Mouse (Mus musculus): Measurements from ENCODE around the gene Gm20388.

Gene Gm20388

DNA sequence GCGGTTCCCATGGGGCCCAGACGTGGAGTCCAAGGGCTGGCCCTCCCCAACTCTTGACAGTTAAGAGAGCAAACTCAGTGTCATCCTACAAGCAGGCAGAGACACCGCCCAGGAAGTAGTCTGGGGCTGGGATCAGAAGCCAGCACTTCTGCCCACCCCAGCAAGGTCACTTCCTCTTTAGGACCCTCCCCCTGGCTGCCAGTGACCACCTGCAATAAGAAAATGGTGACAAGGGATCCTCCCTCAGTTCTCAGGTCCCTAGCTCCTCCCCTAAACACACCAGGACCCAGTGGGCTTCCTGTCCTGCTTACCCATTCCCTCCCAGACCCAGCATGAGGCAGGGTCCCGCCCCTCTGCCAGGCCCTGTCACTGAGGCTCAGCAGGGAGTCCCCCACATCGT is 2637.2 kb downstream of the Gm20388 start:
- peak; percentile 71 for DNase-seq (ENCODE audit: low read depth, low spot score)

GRCm38 (mm10) chr8:122548331-122548730 is 2637.7 kb downstream of the Gm20388 start:
- no peak for DNase-seq (ENCODE audit: low read depth, low spot score)

DNA sequence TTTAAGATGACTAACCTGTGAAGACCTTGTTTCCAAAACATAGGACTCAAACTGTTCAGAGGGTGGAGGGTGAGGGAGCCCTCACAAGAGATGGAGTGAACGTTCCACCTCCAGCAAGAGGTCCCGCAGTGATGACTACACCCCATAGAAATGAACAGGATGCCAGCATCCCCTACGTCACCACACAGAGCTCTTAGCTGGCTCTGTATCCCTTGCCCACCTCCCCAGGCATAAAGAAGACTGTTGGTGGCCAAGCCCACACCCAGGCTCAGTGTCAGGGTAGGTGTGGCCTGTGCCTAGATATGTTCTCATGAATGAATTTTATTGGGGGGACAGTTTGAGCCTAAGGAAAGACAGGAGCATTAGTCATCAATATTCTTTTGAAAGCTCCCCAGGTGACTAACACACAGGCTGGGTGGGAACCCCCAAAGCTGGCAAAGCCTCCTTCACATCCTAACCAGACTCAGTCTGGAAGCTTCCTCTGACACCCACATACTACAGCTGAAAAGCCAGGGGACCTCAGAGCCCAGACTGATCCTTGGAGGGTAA is 2638.3 kb downstream of the Gm20388 start:
- DNase-seq (ENCODE audit: low read depth, low spot score) = no peak

- peak; percentile 36 for DNase-seq (ENCODE audit: low read depth, low spot score)
These were observed 2639.8 kb downstream of the Gm20388 start for GRCm38 (mm10) chr8:122550234-122550994.

DNA sequence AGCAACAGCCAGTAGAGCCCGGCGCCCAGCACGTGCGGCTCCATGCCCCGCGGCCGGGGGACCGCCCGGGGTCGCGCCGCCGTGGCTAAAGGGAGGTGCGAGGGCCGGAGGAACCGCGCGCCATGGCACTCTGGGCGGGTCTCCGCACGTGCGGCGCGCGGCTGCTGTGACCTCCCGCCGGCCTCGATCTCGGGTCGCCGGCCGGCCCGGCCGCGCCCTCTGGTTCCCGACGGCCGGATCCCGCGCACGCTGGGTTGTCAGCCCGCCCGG is 2640.3 kb downstream of the Gm20388 start:
- DNase-seq (ENCODE audit: low read depth, low spot score) = no peak

GRCm38 (mm10) chr8:122551265-122552051 is 2640.8 kb downstream of the Gm20388 start, which contains the start of gene Piezo1:
Piezo1 (minus strand) TSS chr8:122551329.
- peak; percentile 95 for DNase-seq (ENCODE audit: low read depth, low spot score)

GRCm38 (mm10) chr8:122554786-122555185 is 2644.1 kb downstream of the Gm20388 start:
- DNase-seq (ENCODE audit: low read depth, low spot score) = no peak

- peak; percentile 82 for DNase-seq (ENCODE audit: low read depth, low spot score)
These were observed 2645.7 kb downstream of the Gm20388 start for GRCm38 (mm10) chr8:122556030-122557009.

DNA sequence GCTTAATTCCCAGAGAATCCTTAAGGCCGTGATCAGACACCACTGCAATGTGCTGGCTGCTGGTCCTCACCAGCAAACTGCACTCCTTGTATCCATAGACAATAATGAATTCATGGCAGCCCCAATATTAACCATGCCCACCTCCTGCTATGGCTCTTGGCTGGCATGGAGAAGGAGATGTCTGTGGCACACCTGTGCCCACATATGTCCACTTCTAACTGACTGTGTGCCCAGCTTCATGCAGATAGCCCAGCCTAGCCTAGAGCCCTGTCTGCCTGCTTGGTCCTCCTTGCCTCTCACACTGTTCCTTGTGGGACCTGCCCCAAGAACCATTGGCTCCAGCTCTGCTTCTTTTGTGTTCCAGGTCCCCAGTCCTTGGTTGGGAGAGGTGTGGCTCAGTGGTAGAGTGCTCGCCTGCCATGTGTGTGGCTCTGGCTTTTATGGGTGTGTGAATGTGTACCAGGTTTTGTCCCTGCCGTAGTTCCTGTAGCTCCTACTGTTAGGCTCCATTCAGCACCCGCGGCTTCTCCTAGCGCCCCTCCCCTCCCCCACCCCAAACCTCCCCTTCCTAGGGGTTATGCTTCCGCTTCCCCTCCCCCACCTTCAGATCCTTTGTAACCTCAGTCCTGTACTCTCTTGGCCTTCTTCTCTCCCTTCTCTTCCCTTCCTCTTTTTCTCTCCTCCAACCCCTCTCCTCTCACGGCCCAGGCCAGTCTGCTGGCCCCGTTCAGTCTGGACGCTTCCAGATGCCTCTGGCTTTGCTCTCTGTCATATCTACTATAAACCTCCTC is 2646.8 kb downstream of the Gm20388 start:
- DNase-seq (ENCODE audit: low read depth, low spot score) = peak; percentile 92

DNA sequence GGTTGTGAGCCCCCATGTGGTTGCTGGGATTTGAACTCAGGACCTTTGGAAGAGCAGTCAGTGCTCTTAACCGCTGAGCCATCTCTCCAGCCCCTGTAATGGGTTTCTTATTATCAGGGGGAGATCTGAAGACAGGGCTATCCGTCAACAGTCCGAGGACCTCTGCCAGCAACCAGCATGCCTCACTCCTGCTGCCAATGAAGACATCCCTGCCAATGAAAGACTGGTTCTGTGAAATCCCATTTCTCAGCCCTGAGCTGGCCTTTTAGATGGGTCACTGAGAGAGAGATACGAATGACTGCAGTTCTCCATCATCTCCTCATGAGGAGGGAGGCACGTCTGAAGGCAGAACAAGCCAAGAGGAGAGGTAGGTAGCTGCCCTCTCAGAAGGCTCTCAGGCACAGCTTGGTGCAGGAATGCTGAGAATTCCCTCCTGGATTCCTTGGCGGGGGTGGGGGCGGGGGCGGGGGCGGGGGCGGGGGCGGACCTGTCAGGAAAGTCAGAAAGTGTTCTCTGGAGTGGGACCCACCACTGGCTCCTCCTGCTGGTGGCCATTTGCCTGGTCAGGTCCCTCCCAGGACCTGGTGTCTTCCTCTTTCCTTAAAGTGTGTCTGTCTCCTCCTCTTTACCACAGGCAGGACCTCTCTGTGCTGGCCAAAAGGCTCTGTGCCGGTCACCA is 2648.2 kb downstream of the Gm20388 start:
- peak; percentile 88 for DNase-seq (ENCODE audit: low read depth, low spot score)

DNA sequence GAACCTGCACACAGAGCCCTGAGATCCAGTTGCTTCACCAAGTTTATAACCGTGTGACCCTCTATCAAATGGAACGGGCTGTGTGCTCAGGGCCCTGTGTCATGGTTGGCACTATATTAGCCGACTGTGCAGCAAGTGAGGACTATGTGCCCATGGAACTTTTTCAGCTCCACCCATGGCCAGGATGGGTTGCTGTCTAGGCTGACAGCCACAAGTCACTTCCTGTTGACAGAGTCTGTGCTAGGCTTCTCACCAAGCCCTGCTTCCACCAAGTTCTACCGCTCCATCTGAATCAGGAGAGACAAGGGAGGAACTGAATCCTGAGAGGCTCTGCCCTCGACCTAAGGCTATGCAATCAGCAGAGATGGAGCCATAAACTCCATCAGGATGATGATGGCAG is 2650.6 kb downstream of the Gm20388 start:
- DNase-seq (ENCODE audit: low read depth, low spot score) = no peak

DNA sequence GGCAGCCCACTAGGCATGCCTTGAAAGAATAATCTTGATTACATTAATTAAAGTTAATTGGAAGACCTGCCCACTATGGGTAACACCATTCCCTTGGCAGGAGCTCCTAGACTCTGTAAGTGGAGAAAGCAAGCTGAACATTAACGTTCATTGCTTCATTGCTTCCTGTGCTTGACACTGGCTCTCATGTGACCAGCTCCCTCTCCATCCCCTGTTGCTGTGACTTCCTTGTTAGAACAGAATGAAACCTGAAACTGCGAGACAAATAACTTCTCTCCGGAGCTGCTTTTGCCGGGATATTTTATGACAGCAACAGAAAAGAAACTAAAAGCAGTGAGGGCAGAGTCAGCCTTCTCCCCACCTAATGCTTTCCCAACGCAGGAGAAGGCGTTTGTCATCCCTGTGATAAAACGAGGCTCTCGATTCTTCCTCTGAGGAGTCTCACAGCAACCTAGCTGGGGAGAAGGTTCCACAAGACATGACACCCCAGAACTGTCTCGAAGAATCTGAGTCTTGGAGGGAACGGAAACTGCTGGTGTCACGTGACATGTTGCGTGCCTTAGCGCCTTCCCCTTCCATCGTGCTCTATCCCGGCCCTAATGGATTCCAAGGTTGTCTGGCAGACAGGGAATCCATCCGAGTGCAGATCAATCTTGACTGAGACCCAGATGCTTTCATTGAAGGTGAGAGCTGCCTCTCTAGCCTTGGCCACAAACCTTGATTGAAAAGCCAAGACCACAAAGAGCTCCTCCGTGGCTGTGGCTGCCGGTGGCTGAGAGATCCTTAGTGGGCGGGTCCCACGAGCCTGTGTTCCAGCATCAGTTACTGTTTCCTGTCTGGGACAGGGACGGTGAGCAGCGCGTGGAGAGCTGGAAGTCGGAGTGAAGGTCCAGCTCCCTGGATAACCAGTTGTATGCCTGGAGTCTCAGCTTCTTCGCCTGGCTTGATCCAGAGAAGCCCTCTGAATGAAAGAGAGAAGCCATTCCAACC is 2654.0 kb downstream of the Gm20388 start:
- DNase-seq (ENCODE audit: low read depth, low spot score) = peak; percentile 82

DNA sequence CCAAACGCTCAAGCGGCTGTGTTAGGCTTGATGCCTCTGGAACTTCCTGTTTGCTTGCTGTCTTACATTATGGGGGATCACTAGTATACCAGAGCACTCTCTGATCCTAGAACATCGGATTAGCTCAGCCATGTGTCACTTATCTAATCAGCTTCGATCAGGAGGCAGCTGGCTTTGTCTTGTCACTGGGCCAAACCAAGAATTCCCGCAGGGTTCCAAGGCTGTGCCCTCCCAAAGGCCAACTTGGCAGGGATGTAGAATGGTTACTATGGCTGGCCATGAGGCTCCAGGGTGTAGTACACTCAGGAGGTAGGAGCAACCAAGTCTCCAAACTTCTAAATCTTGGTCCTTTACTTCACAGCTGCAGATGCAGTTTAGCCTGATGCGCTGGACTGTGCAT is 2656.1 kb downstream of the Gm20388 start:
- DNase-seq (ENCODE audit: low read depth, low spot score) = peak; percentile 66

DNA sequence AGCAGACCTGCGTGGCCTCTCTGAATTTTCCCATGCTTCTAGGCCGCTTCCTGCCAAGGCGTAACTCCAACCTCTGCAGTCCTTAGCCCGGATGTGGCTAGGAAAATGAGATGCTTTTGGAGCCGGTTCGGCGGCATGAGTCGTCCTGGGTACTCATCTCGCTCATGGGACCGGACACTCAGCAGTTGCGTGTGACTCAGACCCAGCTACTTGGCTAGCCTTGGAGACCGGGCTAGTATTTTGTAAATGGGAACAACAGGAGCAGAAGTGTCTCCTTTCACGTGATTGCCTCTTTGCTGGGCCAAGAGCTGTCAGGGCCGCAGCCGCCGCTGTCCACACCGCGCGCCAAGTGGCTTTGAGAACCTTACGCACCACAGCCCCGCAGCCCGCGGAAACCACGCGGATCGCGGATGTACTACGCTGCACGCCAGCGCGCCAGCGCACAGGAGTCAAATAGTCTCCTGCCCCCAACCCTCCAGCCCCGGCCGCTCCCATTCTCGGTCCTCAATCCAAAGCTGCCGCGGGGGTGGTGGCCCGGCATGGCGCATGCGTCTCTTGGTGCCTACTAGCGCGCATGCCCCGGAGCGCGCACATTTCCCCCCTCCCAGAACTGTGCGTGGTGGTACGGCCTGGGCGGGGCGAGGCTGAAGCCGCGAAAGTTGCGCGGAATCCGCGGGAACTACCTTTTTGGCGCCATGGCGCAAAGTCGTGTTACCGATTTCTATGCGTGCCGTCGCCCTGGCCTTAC is 2656.9 kb downstream of the Gm20388 start, which contains the start of gene Cdt1:
Gene Cdt1 (plus strand): TSS at position 655 of the 748 bp plus-strand sequence.
- peak; percentile 99 for DNase-seq (ENCODE audit: low read depth, low spot score)

DNA sequence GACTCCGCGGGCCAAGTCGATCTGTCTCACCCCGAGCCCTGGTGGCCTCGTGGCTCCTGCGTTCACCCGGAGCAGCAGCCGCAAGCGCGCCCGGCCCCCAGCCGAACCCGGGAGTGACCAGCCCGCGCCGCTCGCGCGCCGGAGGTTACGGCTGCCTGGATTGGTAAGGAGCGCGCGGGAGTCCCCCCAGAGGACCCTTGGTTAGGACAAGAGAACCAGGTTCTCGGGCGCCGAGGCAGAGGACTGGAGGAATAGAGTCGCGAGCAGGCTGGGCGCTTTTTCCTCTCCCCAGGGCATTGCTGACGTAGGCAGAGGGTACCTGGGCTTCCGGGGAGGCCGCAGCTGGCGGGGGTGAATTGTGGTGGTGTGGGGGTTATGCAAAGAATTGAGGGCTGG is 2657.5 kb downstream of the Gm20388 start:
- DNase-seq (ENCODE audit: low read depth, low spot score) = no peak

DNA sequence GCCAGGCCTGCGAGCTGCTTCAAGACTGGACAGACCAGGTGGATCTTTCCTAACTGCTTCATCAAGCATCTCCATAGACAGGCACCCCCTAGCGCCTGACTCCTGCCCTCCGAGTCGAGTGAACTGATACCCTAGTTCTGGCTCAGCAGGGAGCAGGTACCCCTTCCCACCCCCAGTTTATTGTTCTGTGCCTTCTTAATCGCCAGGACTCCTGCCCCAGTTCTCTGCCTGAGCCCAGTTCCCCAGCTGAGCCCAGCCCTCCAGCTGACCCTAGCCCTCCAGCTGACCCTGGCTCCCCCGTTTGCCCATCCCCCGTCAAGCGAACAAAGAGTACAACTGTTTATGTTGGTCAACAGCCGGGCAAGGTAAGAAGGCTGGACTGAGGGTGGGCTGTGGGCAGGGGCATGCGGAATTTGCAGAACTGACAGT is 2658.3 kb downstream of the Gm20388 start:
- DNase-seq (ENCODE audit: low read depth, low spot score) = peak; percentile 68

- DNase-seq (ENCODE audit: low read depth, low spot score) = no peak
These were observed 2658.7 kb downstream of the Gm20388 start for GRCm38 (mm10) chr8:122569329-122569728.

DNA sequence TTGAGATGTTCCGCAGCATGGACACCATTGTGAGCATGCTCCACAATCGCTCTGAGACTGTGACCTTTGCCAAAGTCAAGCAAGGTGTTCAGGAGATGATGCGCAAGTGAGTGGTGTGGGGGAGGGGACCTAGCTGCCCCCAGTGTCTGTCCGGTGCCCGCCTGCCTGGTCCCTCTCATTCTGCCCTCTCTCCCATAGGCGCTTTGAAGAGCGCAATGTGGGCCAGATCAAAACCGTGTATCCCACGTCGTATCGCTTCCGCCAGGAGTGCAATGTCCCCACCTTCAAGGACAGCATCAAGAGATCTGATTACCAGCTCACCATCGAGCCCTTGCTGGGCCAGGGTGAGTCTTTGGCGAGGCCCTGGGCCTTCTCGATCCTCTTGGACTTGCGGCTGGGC is 2659.4 kb downstream of the Gm20388 start:
- no peak for DNase-seq (ENCODE audit: low read depth, low spot score)

All from ES-CJ7 (cell line).